Mouse (Mus musculus) thymus, postnatal 10 days (tissue): Measurements from ENCODE around the gene Gprc5d.

Experiments used
- DNase-seq, 2 experiments: peaks; one replicate each; pipeline ENCODE4 v3.0.0; 2021; ENCODE audit warnings: low spot score in 2 of 2

Gene Gprc5d

GRCm38 (mm10) chr6:135135735-135136134, 17.7 kb upstream of the Gprc5d start:
- no peak for DNase-seq

DNA sequence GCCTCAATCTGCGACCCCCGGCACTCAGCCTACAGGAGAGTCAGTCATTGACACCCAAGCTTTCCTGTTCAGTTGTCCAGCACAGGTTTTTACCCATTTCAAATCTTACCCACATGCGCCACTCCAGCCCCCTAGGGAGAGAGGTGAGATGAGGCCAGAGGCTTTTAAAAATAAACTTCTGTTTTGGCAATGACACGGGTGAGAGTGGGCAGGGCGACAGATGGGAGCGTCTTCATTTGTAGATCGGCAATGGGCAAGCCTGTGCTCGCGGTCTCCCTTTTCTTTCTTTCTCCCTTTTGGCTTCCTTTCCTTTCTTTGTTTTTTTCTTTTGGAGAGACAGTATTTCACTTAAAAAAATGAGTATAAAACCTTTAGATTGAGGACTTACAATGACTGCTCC, 15.4 kb upstream of the Gprc5d start:
- DNase-seq = no peak

- DNase-seq = no peak
These were observed 15.0 kb upstream of the Gprc5d start for GRCm38 (mm10) chr6:135133086-135133485.

GRCm38 (mm10) chr6:135124755-135125380, 6.8 kb upstream of the Gprc5d start:
- no peak for DNase-seq

DNA sequence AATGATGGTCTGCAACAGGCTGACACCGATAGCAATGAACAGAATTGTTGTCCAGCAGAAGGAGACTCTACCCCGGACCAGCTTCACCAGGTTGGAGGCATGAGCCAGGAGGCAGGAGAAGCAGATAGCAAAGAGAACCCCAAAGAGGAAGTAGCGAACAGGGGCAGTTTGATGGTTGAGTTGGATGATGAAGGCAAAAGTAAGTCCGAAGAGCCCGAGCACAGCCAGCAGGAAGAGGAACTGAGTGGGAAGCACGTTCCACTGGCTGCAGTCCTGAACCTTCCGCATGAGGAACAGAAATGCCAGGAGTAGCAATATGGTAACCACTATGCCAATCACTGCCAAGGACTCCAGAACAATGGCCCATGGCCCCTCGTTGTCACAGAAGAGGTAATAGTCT, 1.6 kb downstream of the Gprc5d start:
- no peak for DNase-seq

- DNase-seq = no peak
These were observed 5.0 kb downstream of the Gprc5d start for GRCm38 (mm10) chr6:135113114-135113436.

- DNase-seq = no peak
These were observed 5.5 kb downstream of the Gprc5d start for GRCm38 (mm10) chr6:135112411-135113113.

- no peak for DNase-seq
These were observed 11.1 kb downstream of the Gprc5d start for GRCm38 (mm10) chr6:135107014-135107413.

- no peak for DNase-seq
These were observed 15.3 kb downstream of the Gprc5d start for GRCm38 (mm10) chr6:135102736-135103303.

- no peak for DNase-seq
These were observed 17.2 kb downstream of the Gprc5d start for GRCm38 (mm10) chr6:135100787-135101472.

DNA sequence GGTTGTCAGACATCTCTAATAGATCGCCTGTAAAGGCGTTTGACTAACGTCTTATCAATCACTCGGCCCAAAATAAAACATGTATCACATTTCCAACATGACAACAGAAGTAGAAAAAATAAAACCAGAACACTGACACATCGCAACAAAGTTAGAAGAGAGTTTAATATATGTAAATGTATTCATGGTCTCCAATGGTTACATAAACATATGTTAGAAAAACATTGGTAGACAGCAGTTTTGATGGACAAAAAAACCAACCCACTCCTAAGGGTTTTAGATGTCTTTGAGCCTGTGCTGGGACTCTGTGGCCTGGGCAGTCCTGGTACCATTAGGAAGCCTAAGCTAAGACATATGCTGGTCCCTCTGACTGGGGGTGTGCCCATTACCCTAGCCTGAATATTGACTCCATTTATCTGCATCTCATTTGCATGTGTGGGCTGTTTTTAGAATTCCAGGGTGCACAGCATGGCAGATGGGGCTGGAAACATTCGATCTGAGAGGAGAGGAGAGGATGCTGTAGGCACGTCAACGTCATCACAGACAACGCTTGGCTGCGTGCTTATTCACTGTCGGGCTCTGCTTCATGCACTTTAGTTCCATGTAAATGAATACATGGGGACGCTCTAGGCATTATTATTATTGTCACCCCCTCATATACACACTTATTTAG, 25.1 kb downstream of the Gprc5d start:
- no peak for DNase-seq

DNA sequence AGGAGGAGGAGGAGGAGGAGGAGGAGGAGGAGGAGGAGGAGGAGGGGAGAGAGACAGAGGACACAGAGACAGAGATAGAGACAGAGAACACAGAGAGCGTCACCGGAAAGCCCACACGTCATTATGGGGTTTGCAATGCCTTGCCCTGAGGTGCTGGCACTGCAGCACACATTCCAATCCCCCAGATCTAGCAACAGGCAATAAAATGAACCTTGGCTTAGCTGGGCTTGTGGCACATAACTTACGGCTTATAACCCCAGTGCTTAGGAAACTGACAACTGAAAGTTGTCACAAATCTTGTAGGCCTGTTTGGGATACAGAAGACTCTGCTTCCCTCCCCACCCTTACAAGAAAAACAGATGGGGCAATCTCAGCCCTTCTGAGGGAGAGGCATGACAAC, 27.4 kb downstream of the Gprc5d start:
- DNase-seq = no peak

GRCm38 (mm10) chr6:135089786-135090185, 28.3 kb downstream of the Gprc5d start:
- no peak for DNase-seq

- peak; percentile 58 to 82 for DNase-seq
These were observed 30.2 kb downstream of the Gprc5d start for GRCm38 (mm10) chr6:135087721-135088451.

DNA sequence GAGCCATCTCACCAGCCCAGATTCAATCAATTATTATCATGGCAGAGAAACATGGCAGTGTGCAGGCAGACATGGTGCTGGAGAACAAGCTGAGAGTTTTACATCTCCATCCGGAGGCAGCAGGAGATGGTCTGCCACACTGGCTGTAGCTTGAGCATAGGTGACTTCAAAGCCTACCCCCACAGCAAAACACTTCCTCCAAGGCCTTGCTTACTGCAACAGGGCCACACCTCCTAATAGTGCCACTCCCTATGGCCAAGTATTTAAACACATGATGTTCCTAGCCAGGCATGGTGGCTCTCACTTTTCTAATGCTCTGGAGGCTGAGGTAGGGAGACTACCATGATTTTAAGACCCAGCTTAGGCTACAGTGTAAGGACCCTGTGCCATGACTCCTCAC, 32.4 kb downstream of the Gprc5d start:
- DNase-seq = no peak

DNA sequence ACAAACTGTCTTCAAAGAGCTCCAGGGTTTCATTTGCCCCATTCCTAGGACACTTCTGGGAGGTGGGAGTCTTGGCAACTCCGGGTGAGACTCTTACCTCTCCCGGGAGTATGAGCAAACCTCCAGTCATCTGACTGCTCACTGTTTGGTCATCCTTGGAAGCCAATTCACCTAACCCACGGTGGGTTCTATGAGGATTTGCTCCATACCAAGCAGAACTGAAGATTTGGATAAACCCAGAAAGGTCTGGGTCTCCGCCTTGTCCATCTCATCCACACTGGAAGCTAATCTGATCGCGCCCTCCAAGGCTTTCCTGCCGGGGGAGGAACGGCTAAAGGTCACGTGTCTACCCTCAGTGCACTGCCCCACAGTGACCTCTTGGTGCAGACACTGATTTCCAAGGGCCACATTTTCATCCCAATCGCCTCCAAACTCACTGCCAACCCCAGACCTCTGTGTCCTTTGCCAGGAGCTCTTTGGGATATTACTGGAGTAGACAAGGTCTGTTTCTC, 34.0 kb downstream of the Gprc5d start:
- no peak for DNase-seq

GRCm38 (mm10) chr6:135078420-135078819, 39.7 kb downstream of the Gprc5d start:
- no peak for DNase-seq

- DNase-seq = no peak
These were observed 41.9 kb downstream of the Gprc5d start for GRCm38 (mm10) chr6:135076202-135076601.

DNA sequence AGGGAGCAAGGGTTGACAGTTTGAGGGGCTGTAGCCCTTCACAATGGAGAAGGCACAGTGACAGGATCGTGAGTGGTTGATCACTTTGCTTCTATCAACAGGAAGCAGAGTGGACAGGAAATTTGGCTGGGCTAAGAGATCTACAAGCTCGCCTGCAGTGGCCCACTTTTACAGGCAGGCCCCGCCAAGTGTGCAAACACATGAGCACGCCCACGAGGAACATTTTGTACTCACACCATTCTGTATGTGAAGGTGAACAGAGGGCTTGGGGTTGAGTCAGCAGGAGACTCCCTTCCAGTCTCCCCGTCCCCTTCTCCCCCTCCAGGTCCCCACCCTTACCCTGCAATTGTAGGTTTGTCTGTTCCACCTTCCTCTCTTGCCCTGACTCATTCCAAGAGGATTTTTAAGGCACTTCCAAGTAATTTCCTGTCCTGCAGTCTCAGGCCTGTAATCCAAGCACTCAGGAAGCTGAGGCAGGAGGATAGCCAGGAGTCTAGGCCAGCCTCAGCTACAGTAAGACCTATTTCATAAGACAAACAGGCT, 43.6 kb downstream of the Gprc5d start:
- no peak for DNase-seq

GRCm38 (mm10) chr6:135070347-135070746, 47.7 kb downstream of the Gprc5d start:
- DNase-seq = no peak

GRCm38 (mm10) chr6:135069856-135070255, 48.2 kb downstream of the Gprc5d start:
- DNase-seq = no peak
